Mouse (Mus musculus) heart, embryonic 12.5 days (tissue): ENCODE data around the gene Rad51. TPM values are rescaled to one million over a fixed set of nuclear protein-coding genes. Genes with fewer than 3 reads are reported as not detected.
A peak's percentile ranks its signal among the peaks of the same experiment; 100 is the strongest.

Experiments used
- ATAC-seq: fragments of 200-750 bp; cut with Nextera tagmentation; 2 replicates; pipeline ENCODE4 v1.8.0; 2017; ENCODE audit warnings: moderate TSS enrichment, moderate library complexity; ENCODE audit not compliant: insufficient number of reproducible peaks, low FRiP score
- H3K27ac ChIP-seq: fragments of 300-500 bp; sonication (generic); 2 replicates; pipeline ENCODE4 v1.5.1; 2016; ENCODE audit warnings: mild to moderate bottlenecking, moderate library complexity; ENCODE audit not compliant: poor library complexity, severe bottlenecking
- H3K27me3 ChIP-seq: fragments of 300-500 bp; sonication (generic); replicated peaks from 2 replicates; pipeline ENCODE4 v1.6.1; 2016; ENCODE audit warnings: mild to moderate bottlenecking, moderate library complexity
- H3K36me3 ChIP-seq: fragments of 300-500 bp; sonication (generic); 2 replicates; pipeline ENCODE4 v1.6.1; 2016; ENCODE audit warnings: mild to moderate bottlenecking, moderate library complexity
- H3K4me1 ChIP-seq: fragments of 300-500 bp; sonication (generic); replicated peaks from 2 replicates; pipeline ENCODE4 v1.6.1; 2016; ENCODE audit warnings: mild to moderate bottlenecking
- H3K4me2 ChIP-seq: fragments of 300-500 bp; sonication (generic); 2 replicates; pipeline ENCODE4 v1.6.1; 2016; ENCODE audit warnings: mild to moderate bottlenecking, moderate library complexity
- H3K4me3 ChIP-seq: fragments of 300-500 bp; sonication (generic); 2 replicates; pipeline ENCODE4 v1.5.1; 2016; ENCODE audit warnings: mild to moderate bottlenecking
- H3K9ac ChIP-seq: fragments of 300-500 bp; sonication (generic); 2 replicates; pipeline ENCODE4 v1.6.1; 2016; ENCODE audit warnings: mild to moderate bottlenecking, moderate library complexity
- H3K9me3 ChIP-seq: fragments of 300-500 bp; sonication (generic); replicated peaks from 2 replicates; pipeline ENCODE4 v1.6.1; 2016; ENCODE audit warnings: mild to moderate bottlenecking, moderate library complexity
- WGBS: fragments of 180-500 bp; shearing (Covaris S2); methylation state at CpG from one replicate; pipeline ENCODE4 v1.1.7; 2016; 5-methylcytosine and 5-hydroxymethylcytosine counted together
- polyA plus RNA-seq: library from polyadenylated mRNA; unstranded; fragments of >200 nt; fragmentation: Nextera tagmentation; extraction: Ambion mirVana; gene quantifications from 2 replicates; pipeline ENCODE4 v1.2.1, GENCODE M21; 2016

Gene Rad51
- polyA plus RNA-seq, 1 experiment from 2014 or later: 32.2 TPM

GRCm38 (mm10) chr2:119176761-119177160, 64.2 kb downstream of the Rad51 start:
- no peak overlapping the region for H3K4me2 ChIP-seq
- no peak overlapping the region for H3K4me3 ChIP-seq
- peaks cover 35% of the 10 kb centered on the region for H3K36me3 ChIP-seq
- peaks cover 34% of the 10 kb centered on the region for H3K4me1 ChIP-seq
- peaks cover 13% of the 10 kb centered on the region for H3K27me3 ChIP-seq
- H3K9me3 ChIP-seq: no peaks in the 10 kb centered on the region
- WGBS: 53% methylated on average over 3 of the region's 3 CpGs
- no peak overlapping the region for H3K9ac ChIP-seq
- no peak for ATAC-seq
- no peak overlapping the region for H3K27ac ChIP-seq

GRCm38 (mm10) chr2:119177384-119177939, 64.9 kb downstream of the Rad51 start:
- Histone ChIP-seq H3K27me3 (peaks cover 13% of the 10 kb centered on the region), H3K4me3 (no peak overlapping the region), H3K27ac (no peak overlapping the region), H3K4me2 (no peak overlapping the region), H3K36me3 (peaks cover 35% of the 10 kb centered on the region), H3K4me1 (peaks cover 27% of the 10 kb centered on the region), H3K9me3 (no peaks in the 10 kb centered on the region), H3K9ac (no peak overlapping the region)
- 83% methylated on average over 5 of the region's 5 CpGs for WGBS
- no peak for ATAC-seq

- 86% methylated on average over 7 of the region's 7 CpGs for WGBS
- no peaks in the 10 kb centered on the region for H3K27me3 ChIP-seq
- H3K4me3 ChIP-seq: no peak overlapping the region
- H3K9ac ChIP-seq: no peak overlapping the region
- no peak for ATAC-seq
- no peaks in the 10 kb centered on the region for H3K9me3 ChIP-seq
- H3K4me2 ChIP-seq: no peak overlapping the region
- H3K36me3 ChIP-seq: peaks cover 51% of the 10 kb centered on the region
- H3K4me1 ChIP-seq: no peaks in the 10 kb centered on the region
- no peak overlapping the region for H3K27ac ChIP-seq
Observed at GRCm38 (mm10) chr2:119182914-119183313, 70.3 kb downstream of the Rad51 start.

- Histone ChIP-seq H3K27me3 (no peaks in the 10 kb centered on the region), H3K27ac (no peak overlapping the region), H3K9me3 (no peaks in the 10 kb centered on the region), H3K4me2 (peak overlapping the region; percentile 76), H3K9ac (no peak overlapping the region), H3K4me1 (0 out of 2 replicates have a peak, but pooled peaks cover 4% of the 10 kb centered on the region), H3K4me3 (peak overlapping the region; percentile 41), H3K36me3 (peaks cover 11% of the 10 kb centered on the region)
- ATAC-seq: peak; percentile 87
- WGBS: 8% methylated on average over 15 of the region's 15 CpGs
Observed at GRCm38 (mm10) chr2:119189029-119189710, 76.6 kb downstream of the Rad51 start.

GRCm38 (mm10) chr2:119190969-119191368, 78.4 kb downstream of the Rad51 start:
- Histone ChIP-seq H3K4me1 (0 out of 2 replicates have a peak, but pooled peaks cover 7% of the 10 kb centered on the region), H3K27ac (no peak overlapping the region), H3K36me3 (no peaks in the 10 kb centered on the region), H3K27me3 (no peaks in the 10 kb centered on the region), H3K4me3 (no peak overlapping the region), H3K9me3 (no peaks in the 10 kb centered on the region), H3K4me2 (no peak overlapping the region), H3K9ac (no peak overlapping the region)
- WGBS: 76% methylated on average over 5 of the region's 5 CpGs
- no peak for ATAC-seq

- H3K27ac ChIP-seq: no peak overlapping the region
- no peak for ATAC-seq
Observed at GRCm38 (mm10) chr2:119194140-119194539, 81.5 kb downstream of the Rad51 start.

GRCm38 (mm10) chr2:119196316-119197108, 83.9 kb downstream of the Rad51 start:
- H3K27ac ChIP-seq: no peak overlapping the region
- H3K36me3 ChIP-seq: no peaks in the 10 kb centered on the region
- no peaks in the 10 kb centered on the region for H3K27me3 ChIP-seq
- no peak overlapping the region for H3K4me3 ChIP-seq
- 35% methylated on average over 4 of the region's 4 CpGs for WGBS
- ATAC-seq: no peak
- H3K4me1 ChIP-seq: peaks cover 8% of the 10 kb centered on the region; the same call in 1 of the 2 replicates
- no peaks in the 10 kb centered on the region for H3K9me3 ChIP-seq
- no peak overlapping the region for H3K4me2 ChIP-seq
- H3K9ac ChIP-seq: 0 out of 2 replicates have a peak overlapping the region, but pooled peaks have one; percentile 11

More at GRCm38 (mm10) chr2:119194140-119194539, 81.5 kb downstream of the Rad51 start:
- no peaks in the 10 kb centered on the region for H3K27me3 ChIP-seq
- no peak overlapping the region for H3K4me2 ChIP-seq
- no peaks in the 10 kb centered on the region for H3K36me3 ChIP-seq
- 0 out of 2 replicates have a peak overlapping the region, but pooled peaks have one; percentile 2 for H3K9ac ChIP-seq
- H3K4me1 ChIP-seq: peaks cover 9% of the 10 kb centered on the region; the same call in 1 of the 2 replicates
- no peaks in the 10 kb centered on the region for H3K9me3 ChIP-seq
- WGBS: 78% methylated on average over 5 of the region's 5 CpGs
- H3K4me3 ChIP-seq: no peak overlapping the region

Other genes starting within 250 kb of the Rad51 start
- gene Bahd1, start 212.4 kb upstream of the Rad51 start, polyA plus RNA-seq: 4.5 and 4.8 TPM in 2 replicates
- 23.9 and 25.4 TPM in 2 replicates for gene Chst14, start 186.3 kb upstream of the Rad51 start, polyA plus RNA-seq
- gene Ccdc32, start 83.4 kb upstream of the Rad51 start, polyA plus RNA-seq: 16.3 and 18.3 TPM in 2 replicates
- 4.5 and 5.0 TPM in 2 replicates for gene Rpusd2, start 78.0 kb upstream of the Rad51 start, polyA plus RNA-seq
- 39.0 and 39.4 TPM in 2 replicates for gene Knl1, start 65.7 kb upstream of the Rad51 start, polyA plus RNA-seq
- gene Rmdn3, start 44.2 kb downstream of the Rad51 start, polyA plus RNA-seq: 29.2 and 31.0 TPM in 2 replicates
- 4.5 and 5.0 TPM in 2 replicates for gene Gchfr, start 55.0 kb downstream of the Rad51 start, polyA plus RNA-seq
- gene Gm14137, start 61.7 kb downstream of the Rad51 start, polyA plus RNA-seq: 0.34 and 0.46 TPM in 2 replicates
- gene Zfyve19, start 95.8 kb downstream of the Rad51 start, polyA plus RNA-seq: 31.6 and 36.5 TPM in 2 replicates
- 12.0 and 12.6 TPM in 2 replicates for gene Dnajc17, start 96.0 kb downstream of the Rad51 start, polyA plus RNA-seq
- gene Ppp1r14d, start 117.1 kb downstream of the Rad51 start, polyA plus RNA-seq: not detected in 2 replicates
- 0.82 and 1.00 TPM in 2 replicates for gene Spint1, start 124.6 kb downstream of the Rad51 start, polyA plus RNA-seq
- gene Rhov, start 158.5 kb downstream of the Rad51 start, polyA plus RNA-seq: 0.10 and 0.13 TPM in 2 replicates
- gene Vps18, start 175.9 kb downstream of the Rad51 start, polyA plus RNA-seq: 15.2 and 15.8 TPM in 2 replicates
- gene Dll4, start 213.0 kb downstream of the Rad51 start, polyA plus RNA-seq: 6.5 and 6.8 TPM in 2 replicates
- 0.12 and 0.31 TPM in 2 replicates for gene Chac1, start 238.4 kb downstream of the Rad51 start, polyA plus RNA-seq